Mouse (Mus musculus) thymus, postnatal 25 days (tissue): ENCODE results near the gene Top1.
"Not testable (repeated sequence)": the region's sequence is repeated elsewhere in the genome, so short reads cannot be mapped to it uniquely, and the experiment has no call there.

Experiments used
- DNase-seq: peaks from one replicate; pipeline ENCODE4 v3.0.0; 2022

Top1 gene

GRCm38 (mm10) chr2:160630872-160631597 is 14.7 kb upstream of the Top1 start:
- DNase-seq: no peak

- no peak for DNase-seq
Measured at GRCm38 (mm10) chr2:160639911-160640717, 5.6 kb upstream of the Top1 start.

DNA sequence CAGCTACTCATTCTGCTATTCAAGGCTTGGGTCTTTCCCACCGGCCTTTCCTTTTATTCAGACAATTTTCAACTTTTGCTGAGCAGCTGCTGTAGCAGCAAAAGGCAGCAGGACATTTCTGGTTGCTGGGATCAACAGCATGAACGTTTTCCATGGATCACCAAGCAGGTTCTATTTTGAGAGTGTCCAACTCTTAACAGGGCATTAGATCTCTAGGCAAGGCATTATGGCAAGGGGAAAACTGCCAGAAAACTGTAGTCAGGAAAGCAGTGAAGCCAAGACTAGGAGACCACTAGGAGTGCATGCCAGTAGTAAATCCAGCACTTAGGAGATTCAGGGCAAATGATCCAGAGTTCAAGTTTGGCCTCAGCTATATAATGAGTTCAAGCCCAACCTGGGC is 4.5 kb upstream of the Top1 start:
- DNase-seq: no peak

- peak; percentile 66 for DNase-seq
Measured at GRCm38 (mm10) chr2:160646144-160646844, 606 bp downstream of the Top1 start.

DNA sequence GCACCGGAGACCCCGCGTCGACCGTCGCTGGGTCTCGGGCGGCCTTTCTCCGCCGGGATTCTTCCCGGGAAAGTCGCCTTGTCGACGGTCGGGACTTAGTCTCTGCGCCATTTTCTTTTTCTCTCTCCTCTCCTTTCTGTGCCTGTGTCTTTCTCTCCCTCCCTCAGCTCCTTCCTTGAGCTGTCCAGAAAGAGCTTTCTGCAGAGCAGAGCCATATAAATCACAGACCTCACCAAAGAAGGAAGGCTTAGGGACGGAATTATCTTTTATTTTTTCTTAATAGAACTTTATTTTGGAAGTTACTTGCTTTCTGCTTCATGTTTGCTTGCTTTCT is 1.1 kb downstream of the Top1 start:
- no peak for DNase-seq

DNA sequence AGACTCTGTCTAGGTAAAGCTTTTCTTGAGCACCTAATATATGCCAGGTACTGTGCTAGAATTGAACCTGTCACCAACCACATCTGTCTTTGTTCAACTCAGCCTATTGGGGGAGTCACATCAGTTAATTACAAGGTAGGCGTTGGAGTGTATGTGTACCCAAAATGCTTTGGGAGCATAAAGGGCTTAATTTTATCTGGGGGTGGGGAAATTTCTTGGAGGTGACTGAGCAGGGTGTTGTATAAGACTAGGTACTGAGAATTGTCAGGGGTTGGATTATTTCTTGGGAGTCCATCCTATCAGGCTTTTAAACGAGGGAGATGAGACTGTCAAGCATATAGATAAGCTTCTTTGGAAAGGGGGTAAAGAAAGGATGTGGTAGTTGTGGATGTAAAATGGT is 2.4 kb downstream of the Top1 start:
- DNase-seq: no peak

- no peak for DNase-seq
Measured at GRCm38 (mm10) chr2:160649072-160649471, 3.4 kb downstream of the Top1 start.

DNA sequence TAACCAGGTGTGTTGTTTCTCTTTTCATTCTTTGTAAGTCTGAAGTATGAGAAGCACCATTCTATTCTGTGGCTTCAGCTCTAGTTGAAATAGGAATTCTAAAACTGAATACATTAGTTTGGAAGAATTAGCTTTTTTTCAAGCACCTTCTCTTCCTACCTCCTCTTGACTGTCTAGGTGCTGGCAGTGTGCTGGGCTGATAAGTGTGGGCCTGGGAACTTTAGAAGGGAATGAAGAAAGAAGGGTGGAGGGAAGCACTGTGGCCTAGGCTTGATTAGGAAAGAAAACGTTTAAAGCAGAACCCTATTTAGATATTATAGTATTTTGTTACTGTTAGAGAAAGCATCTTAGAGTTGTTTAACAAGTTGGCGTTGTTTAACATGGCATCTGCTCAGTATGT is 5.5 kb downstream of the Top1 start:
- DNase-seq: no peak

DNA sequence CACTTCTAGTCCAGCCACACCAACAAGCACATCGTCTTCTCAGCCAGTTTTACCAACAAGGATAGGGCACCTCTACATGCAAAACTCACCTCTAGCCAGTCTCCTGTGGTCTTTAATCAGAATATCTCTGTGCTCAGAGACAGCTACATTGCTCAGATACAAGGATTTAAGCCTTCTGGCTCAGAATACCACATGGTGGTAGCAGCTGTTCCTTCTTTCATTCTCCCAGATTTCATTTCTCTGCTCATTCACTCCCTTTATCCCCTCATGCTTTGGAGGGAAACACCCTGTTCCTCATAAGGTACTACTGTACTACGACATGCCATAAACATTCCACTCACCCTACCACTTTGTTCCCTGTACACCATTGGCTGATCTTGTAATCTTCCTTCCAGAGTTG is 7.5 kb downstream of the Top1 start:
- DNase-seq: no peak

DNA sequence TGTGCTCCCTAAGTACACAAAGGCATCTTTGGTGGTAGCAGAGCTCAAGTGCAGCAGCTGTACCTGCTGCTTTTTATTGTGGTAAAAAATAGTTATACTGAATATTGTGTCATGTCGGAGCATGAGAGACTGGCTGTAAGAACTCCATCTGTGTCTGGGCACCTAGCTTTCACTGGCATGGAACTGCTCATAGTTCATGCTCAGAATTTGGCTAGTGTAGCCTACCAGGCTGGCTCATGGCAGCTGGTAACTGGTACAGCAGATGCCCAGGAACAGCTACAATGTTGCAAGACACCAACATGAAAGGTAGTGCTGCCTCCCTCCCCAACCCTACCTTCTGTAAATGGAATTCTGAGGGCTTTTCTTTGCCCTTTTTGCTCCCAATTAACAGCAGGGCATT is 9.9 kb downstream of the Top1 start:
- DNase-seq: no peak

GRCm38 (mm10) chr2:160656234-160656633 is 10.5 kb downstream of the Top1 start:
- DNase-seq: no peak

DNA sequence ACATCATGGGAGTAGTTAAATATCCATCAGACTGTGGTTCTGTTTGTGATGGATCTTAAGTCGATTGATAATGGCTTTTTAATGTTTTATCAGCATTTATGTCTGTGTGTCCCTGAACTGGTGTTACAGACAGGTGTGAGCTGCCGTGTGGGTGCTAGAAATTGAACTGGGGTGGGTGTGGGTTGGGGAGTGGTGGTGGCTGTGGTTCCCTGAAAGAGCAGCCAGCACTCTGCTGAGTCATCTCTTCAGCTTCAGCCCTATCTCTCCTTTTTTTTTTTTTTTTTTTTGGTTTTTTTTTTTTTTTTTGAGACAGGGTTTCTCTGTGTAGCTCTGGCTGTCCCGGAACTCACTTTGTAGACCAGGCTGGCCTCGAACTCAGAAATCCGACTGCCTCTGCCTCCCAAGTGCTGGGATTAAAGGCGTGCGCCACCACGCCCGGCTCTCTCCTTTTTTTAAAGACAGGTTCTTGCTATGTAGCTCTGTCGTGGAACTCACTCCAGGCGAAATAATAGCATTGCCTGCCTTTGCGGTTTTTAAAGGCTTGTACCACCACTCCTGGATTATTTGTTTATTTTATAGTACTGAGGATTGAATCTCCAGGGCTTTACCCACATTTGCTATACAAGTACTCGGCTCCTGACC is 12.2 kb downstream of the Top1 start:
- no peak for DNase-seq

- no peak for DNase-seq
Measured at GRCm38 (mm10) chr2:160658811-160659210, 13.1 kb downstream of the Top1 start.

DNA sequence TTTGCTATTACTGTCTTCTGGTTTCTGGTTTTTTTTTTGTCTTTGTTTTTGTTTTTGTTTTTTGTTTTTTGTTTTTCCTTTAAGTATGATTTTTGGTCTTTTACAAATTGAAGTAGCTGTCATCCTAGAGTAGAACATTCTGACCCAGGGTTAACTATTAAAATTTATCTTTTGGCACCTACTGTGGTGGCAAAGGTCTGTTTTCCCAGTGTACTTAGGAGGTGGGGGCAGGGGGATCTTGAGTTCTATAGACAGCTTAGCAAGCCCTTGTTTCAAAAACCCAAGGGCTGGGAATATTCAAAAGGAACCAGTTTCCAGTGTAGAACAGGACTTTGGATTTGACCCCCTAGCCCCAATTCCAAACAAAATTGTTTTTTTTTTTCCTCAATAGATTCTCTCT is 18.7 kb downstream of the Top1 start:
- no peak for DNase-seq

- not testable (repeated sequence) for DNase-seq
Measured at GRCm38 (mm10) chr2:160664986-160665385, 19.3 kb downstream of the Top1 start.

GRCm38 (mm10) chr2:160667259-160667658 is 21.6 kb downstream of the Top1 start:
- DNase-seq: no peak

DNA sequence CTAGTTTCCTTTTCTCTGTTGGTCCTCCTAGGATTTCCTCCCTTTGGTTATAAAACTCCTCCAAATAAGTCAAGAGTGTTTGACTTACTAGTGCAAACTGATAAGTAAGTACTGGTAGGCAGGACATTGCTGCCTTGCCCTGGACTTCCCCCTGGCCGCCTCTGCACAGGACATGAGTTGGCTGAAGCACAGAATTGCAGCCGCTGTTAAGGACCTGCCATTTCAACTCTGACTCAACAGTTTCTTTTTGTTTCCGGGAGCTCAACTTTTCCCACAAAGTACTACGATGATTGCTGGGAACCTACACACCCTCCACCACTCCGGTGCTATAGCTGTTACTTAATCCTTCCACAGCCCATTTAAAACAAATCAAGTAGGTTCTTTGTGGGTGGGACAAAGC is 54.6 kb downstream of the Top1 start:
- DNase-seq: no peak

DNA sequence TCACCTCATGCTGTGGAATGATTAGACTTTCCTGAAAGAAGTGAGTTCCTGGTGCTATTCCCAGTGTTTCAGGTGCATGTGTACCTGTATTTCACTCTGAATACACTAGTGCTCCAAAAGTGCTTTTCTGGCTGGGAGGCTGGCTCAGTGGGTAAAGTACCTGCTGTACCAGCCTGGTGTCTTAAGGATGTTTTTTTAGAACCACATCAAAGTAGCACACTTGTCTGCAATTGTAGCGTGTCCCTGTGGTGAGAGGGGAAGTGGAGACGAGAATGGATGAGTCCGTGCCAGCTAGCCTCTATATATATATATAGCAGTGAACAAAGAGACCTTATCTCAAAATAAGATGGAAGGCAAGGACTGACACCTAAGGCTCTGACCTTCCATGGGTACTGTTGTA is 55.9 kb downstream of the Top1 start:
- DNase-seq: peak; percentile 28

GRCm38 (mm10) chr2:160702824-160703223 is 57.1 kb downstream of the Top1 start:
- no peak for DNase-seq

- DNase-seq: no peak
Measured at GRCm38 (mm10) chr2:160707673-160708072, 62.0 kb downstream of the Top1 start.

- DNase-seq: no peak
Measured at GRCm38 (mm10) chr2:160715463-160716030, 69.9 kb downstream of the Top1 start.

- DNase-seq: peak; percentile 62
Measured at GRCm38 (mm10) chr2:160717269-160717668, 71.6 kb downstream of the Top1 start.

DNA sequence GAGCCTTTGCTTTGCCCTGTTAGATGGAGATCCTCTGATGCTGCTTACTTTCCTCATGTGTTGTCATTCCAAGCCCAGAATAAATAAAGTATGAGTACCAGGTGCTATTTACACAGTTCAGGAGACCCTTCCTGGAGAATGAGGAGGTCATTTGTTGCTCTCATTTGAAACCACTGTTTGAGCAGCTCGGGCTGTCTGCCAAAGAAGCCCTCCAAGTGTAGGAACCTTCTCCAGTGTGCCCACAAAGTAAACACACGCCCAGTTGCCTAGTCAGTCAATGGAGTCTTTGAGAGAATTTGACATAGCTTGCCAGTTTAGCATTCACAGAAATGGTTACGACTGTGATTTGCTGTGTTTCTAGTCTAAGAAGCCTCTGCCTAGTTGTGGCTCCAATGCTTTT is 73.1 kb downstream of the Top1 start:
- no peak for DNase-seq
